Mouse (Mus musculus) forelimb bud, embryonic 11.5 days (tissue): ENCODE data around the gene Mpeg1.

Source experiments
- DNase-seq: peaks from one replicate; pipeline ENCODE4 v3.0.0-alpha.2; 2012; ENCODE audit warnings: low read depth, low spot score

Mpeg1 gene

GRCm38 (mm10) chr19:12491636-12492035, 31.1 kb downstream of the Mpeg1 start:
- DNase-seq, result no peak

GRCm38 (mm10) chr19:12493453-12494186, 33.0 kb downstream of the Mpeg1 start:
- DNase-seq, result no peak

GRCm38 (mm10) chr19:12494187-12494458, 33.5 kb downstream of the Mpeg1 start:
- no peak for DNase-seq

GRCm38 (mm10) chr19:12494972-12495535, 34.5 kb downstream of the Mpeg1 start:
- no peak for DNase-seq

- no peak for DNase-seq
Observed at GRCm38 (mm10) chr19:12496241-12496640, 35.7 kb downstream of the Mpeg1 start.

- no peak for DNase-seq
Observed at GRCm38 (mm10) chr19:12497909-12498308, 37.3 kb downstream of the Mpeg1 start.

- DNase-seq, result no peak
Observed at GRCm38 (mm10) chr19:12498321-12498720, 37.7 kb downstream of the Mpeg1 start.

GRCm38 (mm10) chr19:12498941-12499340, 38.4 kb downstream of the Mpeg1 start:
- no peak for DNase-seq

- DNase-seq, result no peak
Observed at GRCm38 (mm10) chr19:12499485-12499884, 38.9 kb downstream of the Mpeg1 start.

- no peak for DNase-seq
Observed at GRCm38 (mm10) chr19:12500124-12500523, 39.5 kb downstream of the Mpeg1 start.

- DNase-seq, result no peak
Observed at GRCm38 (mm10) chr19:12500881-12501311, 40.3 kb downstream of the Mpeg1 start.

GRCm38 (mm10) chr19:12501370-12502347, 41.1 kb downstream of the Mpeg1 start, which contains the start of gene Dtx4:
Gene Dtx4, minus strand, starts transcription at chr19:12501454.
- DNase-seq, result peak; percentile 92

GRCm38 (mm10) chr19:12502756-12503155, 42.2 kb downstream of the Mpeg1 start:
- DNase-seq, result no peak

- DNase-seq, result no peak
Observed at GRCm38 (mm10) chr19:12514621-12515020, 54.0 kb downstream of the Mpeg1 start.
